Comparison of ENCODE assay signal across 9 mouse cellular contexts in the genomic region with DNA sequence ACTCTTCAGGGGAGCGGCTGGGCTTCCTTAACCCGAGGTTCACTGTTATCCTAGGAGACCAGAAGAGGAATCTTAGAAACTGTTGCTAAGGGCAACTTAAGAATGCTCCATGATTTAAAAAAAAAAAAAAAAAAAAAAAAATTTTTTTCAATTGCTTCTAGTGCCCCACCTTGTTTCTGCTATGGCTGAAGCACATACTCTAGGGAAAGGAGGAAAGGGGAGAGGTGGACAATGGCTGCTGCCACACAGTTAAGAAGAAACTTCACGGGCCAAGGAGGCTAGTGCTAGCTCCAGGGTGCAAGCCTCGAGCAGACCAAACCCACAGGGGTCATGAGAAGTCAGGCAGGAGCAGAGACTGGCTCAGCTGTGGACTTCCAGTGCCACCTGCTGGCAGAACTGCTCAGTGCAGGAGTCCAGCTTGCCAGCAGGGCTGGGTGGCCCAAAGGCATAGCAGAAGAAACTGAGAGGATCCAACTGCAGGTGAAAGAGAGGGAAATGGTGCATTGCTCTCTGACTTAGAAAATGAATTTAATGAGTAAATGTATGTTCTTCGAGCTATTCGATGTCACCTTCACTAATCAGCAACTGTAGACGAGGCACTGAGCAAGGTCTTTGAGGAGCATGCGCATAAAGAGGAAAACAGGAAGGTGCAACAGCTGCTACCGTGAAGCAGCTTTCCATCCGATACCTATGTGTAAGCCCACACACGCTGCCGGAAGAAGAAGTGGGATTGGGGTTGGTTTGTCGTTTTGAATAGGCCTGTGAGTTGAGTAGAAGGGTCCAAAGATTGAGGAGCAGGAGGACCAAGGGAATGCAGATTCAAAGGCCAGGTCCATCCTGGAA. TPM values are rescaled to one million over a fixed set of nuclear protein-coding genes. Genes with fewer than 3 reads are reported as not detected.
DNase-seq lines count a peak whose midpoint lies in the region; ATAC-seq and TF ChIP-seq lines count a peak whose summit lies in the region.
"Had no signal": no experiment of that assay in that cellular context is flagged by ENCODE, and none has a peak within 500 bp of the region (broad histone marks: within the 10 kb centered on the region; RNA-seq: fewer than 3 reads in every experiment).

No protein-coding gene starts in this region.

- no peak overlapping the region for H3K4me3 ChIP-seq in heart, postnatal 0 days (ENCODE audit: low read depth, low read length)
- no peak overlapping the region for H3K4me3 ChIP-seq in liver, embryonic 14.5 days (ENCODE audit: insufficient read depth in 1 of 2, low read depth in 2 of 2, low read length in 2 of 2)
- no peak overlapping the region for H3K4me3 ChIP-seq in neural tube, embryonic 12.5 days
- H3K4me3 ChIP-seq in stomach, embryonic 16.5 days (replicated peaks; ENCODE audit: low read length), result no peak overlapping the region
- H3K4me3 ChIP-seq: embryonic facial prominence, embryonic 12.5 days had no signal

- no peak overlapping the region for H3K4me2 ChIP-seq in heart, postnatal 0 days (ENCODE audit: low read depth, low read length)
- H3K4me2 ChIP-seq in liver, embryonic 14.5 days (ENCODE audit: low read depth), result no peak overlapping the region
- no peak overlapping the region for H3K4me2 ChIP-seq in neural tube, embryonic 12.5 days (replicated peaks)
- H3K4me2 ChIP-seq in stomach, embryonic 16.5 days (ENCODE audit: low read depth, low read length), result no peak overlapping the region
- H3K4me2 ChIP-seq: embryonic facial prominence, embryonic 12.5 days had no signal

- no peaks in the 10 kb centered on the region for H3K9me3 ChIP-seq in heart, postnatal 0 days (replicated peaks; ENCODE audit: control insufficient read depth, low read length)
- no peaks in the 10 kb centered on the region for H3K9me3 ChIP-seq in liver, embryonic 14.5 days (ENCODE audit: control insufficient read depth, low read length)
- no peaks in the 10 kb centered on the region for H3K9me3 ChIP-seq in neural tube, embryonic 12.5 days
- no peaks in the 10 kb centered on the region for H3K9me3 ChIP-seq in stomach, embryonic 16.5 days (replicated peaks; ENCODE audit: control insufficient read depth, low read length)
- H3K9me3 ChIP-seq: embryonic facial prominence, embryonic 12.5 days had no signal

- peak; percentile 99 for TF ChIP-seq CTCF in heart, postnatal 0 days (IDR thresholded peaks at IDR 0.05; ENCODE audit: low read depth)
- peak; percentile 100 for TF ChIP-seq CTCF in liver, embryonic 14.5 days (IDR thresholded peaks at IDR 0.05; ENCODE audit: low read depth)

- TF ChIP-seq EP300 in heart, postnatal 0 days (IDR thresholded peaks at IDR 0.05; ENCODE audit: low read depth), result no peak
- TF ChIP-seq EP300 in liver, embryonic 14.5 days (IDR thresholded peaks at IDR 0.05; ENCODE audit: low read depth), result no peak

- no peaks in the 10 kb centered on the region for H3K27me3 ChIP-seq in heart, postnatal 0 days (ENCODE audit: control insufficient read depth, insufficient read depth, low read length)
- H3K27me3 ChIP-seq in liver, embryonic 14.5 days (ENCODE audit: control insufficient read depth, insufficient read depth, low read length), result no peaks in the 10 kb centered on the region
- no peaks in the 10 kb centered on the region for H3K27me3 ChIP-seq in neural tube, embryonic 12.5 days (replicated peaks)
- no peaks in the 10 kb centered on the region for H3K27me3 ChIP-seq in stomach, embryonic 16.5 days (ENCODE audit: control insufficient read depth, insufficient read depth, low read length)
- H3K27me3 ChIP-seq: embryonic facial prominence, embryonic 12.5 days had no signal

- WGBS in heart, postnatal 0 days, result 34% methylated on average over 13 of the region's 13 CpGs
- WGBS in liver, embryonic 14.5 days (ENCODE audit: insufficient replicate concordance), result 23% methylated on average over 13 of the region's 13 CpGs
- 36% methylated on average over 13 of the region's 13 CpGs for WGBS in neural tube, embryonic 12.5 days
- 40% methylated on average over 13 of the region's 13 CpGs for WGBS in stomach, embryonic 16.5 days

- no peak overlapping the region for H3K9ac ChIP-seq in heart, postnatal 0 days (replicated peaks; ENCODE audit: low read depth, low read length)
- H3K9ac ChIP-seq in liver, embryonic 14.5 days (replicated peaks), result no peak overlapping the region
- H3K9ac ChIP-seq in neural tube, embryonic 12.5 days, result no peak overlapping the region
- H3K9ac ChIP-seq in stomach, embryonic 16.5 days (ENCODE audit: low read length), result no peak overlapping the region
- H3K9ac ChIP-seq: embryonic facial prominence, embryonic 12.5 days had no signal

- H3K27ac ChIP-seq in heart, postnatal 0 days (ENCODE audit: low read depth), result no peak overlapping the region
- no peak overlapping the region for H3K27ac ChIP-seq in liver, embryonic 14.5 days
- no peak overlapping the region for H3K27ac ChIP-seq in neural tube, embryonic 12.5 days
- no peak overlapping the region for H3K27ac ChIP-seq in stomach, embryonic 16.5 days (ENCODE audit: low read length)
- H3K27ac ChIP-seq: embryonic facial prominence, embryonic 12.5 days had no signal

- peak; percentile 80 for ATAC-seq in heart, postnatal 0 days (ENCODE audit: insufficient read depth, low read depth)
- ATAC-seq in liver, embryonic 14.5 days (ENCODE audit: insufficient read depth), result peak; percentile 79
- peak; percentile 66 for ATAC-seq in neural tube, embryonic 12.5 days (ENCODE audit: low FRiP score, low read depth)
- ATAC-seq in stomach, embryonic 16.5 days (ENCODE audit: insufficient read depth, low FRiP score), result peak; percentile 71

- peak; percentile 89 for DNase-seq in CD4-positive helper T cell, adult 2 months (ENCODE audit: low read depth, low spot score)
- DNase-seq in brain, adult 2 months (ENCODE audit: low read depth, low spot score), result peak; percentile 89
- peak; percentile 62 for DNase-seq in fibroblast of lung, adult 2 months (ENCODE audit: low read depth)
- peak; percentile 77 for DNase-seq in heart, postnatal 0 days (ENCODE audit: low spot score)
- DNase-seq in kidney, postnatal 25 days, result peak; percentile 83 to 90
- peak; percentile 47 to 69 (median 58) for DNase-seq in liver, embryonic 14.5 days (ENCODE audit: low read depth in 3 of 3, low spot score in 3 of 3)

- peaks cover 12% of the 10 kb centered on the region; the same call in 1 of the 2 replicates for H3K36me3 ChIP-seq in heart, postnatal 0 days (replicated peaks; ENCODE audit: control insufficient read depth, insufficient read depth, low read length)
- no peaks in the 10 kb centered on the region; the same call in 1 of the 2 replicates for H3K36me3 ChIP-seq in liver, embryonic 14.5 days (replicated peaks; ENCODE audit: control insufficient read depth, insufficient read depth, low read depth)
- H3K36me3 ChIP-seq in neural tube, embryonic 12.5 days, result no peaks in the 10 kb centered on the region
- H3K36me3 ChIP-seq in stomach, embryonic 16.5 days (ENCODE audit: control insufficient read depth, insufficient read depth, low read length), result no peaks in the 10 kb centered on the region

- no peaks in the 10 kb centered on the region for H3K4me1 ChIP-seq in heart, postnatal 0 days (ENCODE audit: control insufficient read depth, insufficient read depth)
- H3K4me1 ChIP-seq in liver, embryonic 14.5 days (replicated peaks; ENCODE audit: control insufficient read depth in 2 of 2, insufficient read depth in 2 of 2, low read length in 1 of 2), result no peaks in the 10 kb centered on the region
- peaks cover 7% of the 10 kb centered on the region; the same call in 1 of the 2 replicates for H3K4me1 ChIP-seq in neural tube, embryonic 12.5 days
- peaks cover 2% of the 10 kb centered on the region for H3K4me1 ChIP-seq in stomach, embryonic 16.5 days (ENCODE audit: control insufficient read depth, insufficient read depth, low read length)
- H3K4me1 ChIP-seq: embryonic facial prominence, embryonic 12.5 days had no signal

RNA-seq across cellular contexts. Expression of gene Dnajb12, which starts 14.3 kb away (rescaled TPM):
- 48.5 and 50.0 TPM in 2 replicates for total RNA-seq in heart, postnatal 0 days (2014; rRNA removed; ENCODE audit: low replicate concordance)
- polyA plus RNA-seq in heart, postnatal 0 days (2015; fragmentation: Nextera tagmentation; extraction: Ambion mirVana), result 18.4 and 18.5 TPM in 2 replicates
- 9.5 and 12.4 TPM in 2 replicates for polyA plus RNA-seq in liver, embryonic 14.5 days (2012; rRNA removed)
- 12.0 and 15.6 TPM in 2 replicates for polyA plus RNA-seq in liver, embryonic 14.5 days (2014; fragmentation: Nextera tagmentation; extraction: Ambion mirVana)
- 20.3 and 23.6 TPM in 2 replicates for polyA plus RNA-seq in neural tube, embryonic 12.5 days (2016; fragmentation: Nextera tagmentation; extraction: Ambion mirVana)
- 20.4 and 26.1 TPM in 2 replicates for polyA plus RNA-seq in stomach, embryonic 16.5 days (2015; fragmentation: Nextera tagmentation; extraction: Ambion mirVana)
